Mouse (Mus musculus): Measurements from ENCODE around the gene Gns. TPM values are rescaled to one million over a fixed set of nuclear protein-coding genes. Genes with fewer than 3 reads are reported as not detected.
A peak's percentile ranks its signal among the peaks of the same experiment; 100 is the strongest.

Gene Gns
- total and polyA plus RNA-seq, 2 experiments from 2014 or later: 39.5 to 87.5 TPM

DNA sequence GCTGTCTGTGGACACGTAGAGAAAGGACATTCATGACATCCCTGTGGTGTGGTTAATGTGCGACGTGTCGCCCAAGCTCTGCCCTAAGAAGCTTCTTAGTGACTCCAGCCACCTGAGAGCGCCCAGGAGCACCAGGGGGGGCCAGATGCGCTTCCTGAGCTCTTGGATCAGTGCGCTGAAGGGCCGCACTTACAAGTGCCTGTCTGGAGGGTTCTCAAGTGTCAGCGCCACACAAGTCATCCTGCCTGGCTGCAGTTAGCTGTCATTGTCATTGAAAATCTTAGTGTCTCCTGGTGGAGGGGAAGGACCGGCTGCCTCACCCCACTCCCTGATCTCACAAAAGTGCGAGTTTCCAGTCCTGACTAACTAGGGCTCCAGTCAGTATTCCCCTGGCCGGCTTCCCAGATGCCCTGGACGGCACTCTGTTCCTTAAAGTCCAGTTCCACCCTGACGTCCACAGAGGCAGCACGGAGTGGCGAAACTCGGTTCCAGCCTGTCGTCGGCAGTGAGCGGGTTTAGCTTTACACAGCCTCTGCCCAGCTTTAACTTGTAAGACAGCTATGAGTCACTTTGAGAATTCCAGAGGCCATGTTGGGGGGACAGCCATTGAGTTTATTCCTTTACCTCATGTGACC lies 30.8 kb downstream of the Gns start:
- Histone ChIP-seq H3K27ac (no peak overlapping the region), H3K9me3 (ENCODE audit: low read length) (no peaks in the 10 kb centered on the region), H3K27me3 (ENCODE audit: insufficient read depth, low read length) (no peaks in the 10 kb centered on the region), H3K4me3 (ENCODE audit: low read length) (no peak overlapping the region), H3K9ac (replicated peaks; ENCODE audit: low read length) (no peak overlapping the region), H3K4me1 (ENCODE audit: insufficient read depth, low read length) (no peaks in the 10 kb centered on the region), H3K36me3 (ENCODE audit: insufficient read depth, low read length) (peaks cover 49% of the 10 kb centered on the region), H3K4me2 (ENCODE audit: low read depth, low read length) (no peak overlapping the region)
- DNase-seq (ENCODE audit: low spot score) (no peak), ATAC-seq (no peak)
- WGBS: 84% methylated on average over 20 of the region's 20 CpGs
- no peak for TF ChIP-seq CTCF (IDR thresholded peaks at IDR 0.05; ENCODE audit: low read depth)

DNA sequence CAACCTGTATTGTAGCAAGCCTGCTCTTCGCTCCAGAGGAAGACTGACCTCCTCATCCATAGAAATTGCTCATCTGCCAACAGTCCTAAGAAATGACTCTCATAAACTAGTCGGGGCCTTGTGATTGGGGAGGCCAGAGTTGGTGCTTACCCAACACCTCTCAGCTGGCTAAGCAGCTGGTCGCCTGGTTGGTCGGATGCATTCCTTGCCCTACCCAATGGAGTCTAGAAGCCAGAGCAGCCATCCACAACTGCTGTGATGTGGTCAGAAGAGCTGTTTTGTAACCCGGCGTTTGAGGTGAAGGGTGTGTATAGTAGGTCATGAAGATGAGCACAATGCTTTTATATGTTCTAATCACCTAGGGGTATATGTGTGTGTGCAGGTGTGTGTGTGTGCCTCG lies 33.7 kb downstream of the Gns start:
- H3K27ac ChIP-seq: no peak overlapping the region
- H3K9ac ChIP-seq (replicated peaks; ENCODE audit: low read length): no peak overlapping the region
- no peaks in the 10 kb centered on the region for H3K4me1 ChIP-seq (ENCODE audit: insufficient read depth, low read length)
- WGBS: 92% methylated on average over 7 of the region's 7 CpGs
- H3K27me3 ChIP-seq (ENCODE audit: insufficient read depth, low read length): no peaks in the 10 kb centered on the region
- ATAC-seq (no peak), DNase-seq (ENCODE audit: low spot score) (no peak)
- no peaks in the 10 kb centered on the region for H3K9me3 ChIP-seq (ENCODE audit: low read length)
- peaks cover 23% of the 10 kb centered on the region; the same call in 1 of the 2 replicates for H3K36me3 ChIP-seq (ENCODE audit: insufficient read depth, low read length)
- no peak for TF ChIP-seq CTCF (IDR thresholded peaks at IDR 0.05; ENCODE audit: low read depth)
- H3K4me3 ChIP-seq (ENCODE audit: low read length): no peak overlapping the region
- no peak overlapping the region for H3K4me2 ChIP-seq (ENCODE audit: low read depth, low read length)

DNA sequence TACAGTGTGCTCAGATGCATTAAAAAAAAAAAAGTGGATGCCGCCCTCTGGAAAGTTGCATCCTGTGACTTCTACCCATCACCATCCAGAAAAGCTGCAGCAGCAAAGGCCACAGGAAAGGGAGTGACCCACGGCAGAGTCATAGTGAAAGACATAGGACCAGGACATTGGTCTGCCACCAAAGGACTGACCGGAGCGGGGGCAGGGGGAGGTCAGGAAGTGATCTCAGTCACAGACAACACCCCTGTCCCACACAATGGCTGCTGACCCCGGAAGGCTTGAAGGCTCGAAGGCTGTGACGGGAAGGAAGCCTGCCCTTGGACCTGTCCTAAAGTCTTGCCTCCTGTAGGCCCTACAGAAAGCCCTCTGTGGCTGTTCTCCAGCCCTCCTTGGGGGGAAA lies 36.1 kb downstream of the Gns start:
- no peak for DNase-seq (ENCODE audit: low spot score)
- 76% methylated on average over 7 of the region's 7 CpGs for WGBS
- Histone ChIP-seq H3K4me3 (ENCODE audit: low read length) (no peak overlapping the region), H3K27me3 (ENCODE audit: insufficient read depth, low read length) (no peaks in the 10 kb centered on the region), H3K9ac (replicated peaks; ENCODE audit: low read length) (no peak overlapping the region), H3K4me2 (ENCODE audit: low read depth, low read length) (no peak overlapping the region), H3K36me3 (ENCODE audit: insufficient read depth, low read length) (0 out of 2 replicates have a peak, but pooled peaks cover 6% of the 10 kb centered on the region), H3K4me1 (ENCODE audit: insufficient read depth, low read length) (no peaks in the 10 kb centered on the region), H3K27ac (no peak overlapping the region), H3K9me3 (ENCODE audit: low read length) (no peaks in the 10 kb centered on the region)
- ATAC-seq: no peak
- no peak for TF ChIP-seq CTCF (IDR thresholded peaks at IDR 0.05; ENCODE audit: low read depth)

DNA sequence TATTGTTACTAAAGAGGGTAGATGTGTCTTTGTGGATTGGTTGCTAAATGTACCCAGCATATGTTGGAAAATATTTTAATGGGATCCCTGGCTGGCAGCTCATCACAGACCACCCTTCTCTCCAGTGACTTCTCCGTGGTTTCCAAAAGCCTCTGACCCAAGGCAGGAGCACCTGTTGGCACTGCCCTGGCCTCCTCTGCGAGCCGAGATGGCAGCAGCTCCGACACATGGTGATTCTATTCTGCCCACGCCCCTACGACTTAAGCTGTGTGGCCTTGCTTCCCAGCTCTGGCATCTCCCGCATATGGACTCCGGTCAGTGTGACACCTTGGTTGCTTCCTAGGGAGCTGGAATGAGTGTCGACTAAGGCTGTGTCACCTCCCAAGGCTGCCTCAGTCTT lies 38.2 kb downstream of the Gns start:
- Histone ChIP-seq H3K27ac (no peak overlapping the region), H3K36me3 (ENCODE audit: insufficient read depth, low read length) (no peaks in the 10 kb centered on the region), H3K4me3 (ENCODE audit: low read length) (no peak overlapping the region), H3K4me1 (ENCODE audit: insufficient read depth, low read length) (no peaks in the 10 kb centered on the region), H3K9me3 (ENCODE audit: low read length) (no peaks in the 10 kb centered on the region), H3K4me2 (ENCODE audit: low read depth, low read length) (no peak overlapping the region), H3K27me3 (ENCODE audit: insufficient read depth, low read length) (no peaks in the 10 kb centered on the region), H3K9ac (replicated peaks; ENCODE audit: low read length) (no peak overlapping the region)
- DNase-seq (ENCODE audit: low spot score) (no peak), ATAC-seq (no peak)
- no peak for TF ChIP-seq CTCF (IDR thresholded peaks at IDR 0.05; ENCODE audit: low read depth)
- WGBS: 64% methylated on average over 9 of the region's 9 CpGs

DNA sequence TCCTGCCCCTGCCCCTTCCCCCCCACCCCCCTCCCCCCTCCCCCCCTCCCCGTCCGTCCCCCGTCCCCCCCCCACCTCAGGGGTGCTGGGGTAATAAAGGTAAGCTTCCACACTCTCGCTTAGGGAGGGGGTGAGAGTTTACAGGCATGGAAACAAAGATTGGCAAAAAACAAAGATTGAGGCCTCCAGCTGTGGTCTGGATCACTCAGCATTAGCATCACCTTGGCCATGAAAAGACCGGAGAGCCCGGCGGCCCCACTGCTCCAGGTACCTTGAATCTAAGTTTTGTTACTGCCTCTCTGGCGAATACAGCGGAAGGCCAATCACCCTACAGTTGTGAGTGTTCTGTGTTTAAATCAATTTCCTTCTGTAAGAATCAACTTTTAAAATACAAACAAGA lies 39.1 kb downstream of the Gns start:
- ATAC-seq: no peak

DNA sequence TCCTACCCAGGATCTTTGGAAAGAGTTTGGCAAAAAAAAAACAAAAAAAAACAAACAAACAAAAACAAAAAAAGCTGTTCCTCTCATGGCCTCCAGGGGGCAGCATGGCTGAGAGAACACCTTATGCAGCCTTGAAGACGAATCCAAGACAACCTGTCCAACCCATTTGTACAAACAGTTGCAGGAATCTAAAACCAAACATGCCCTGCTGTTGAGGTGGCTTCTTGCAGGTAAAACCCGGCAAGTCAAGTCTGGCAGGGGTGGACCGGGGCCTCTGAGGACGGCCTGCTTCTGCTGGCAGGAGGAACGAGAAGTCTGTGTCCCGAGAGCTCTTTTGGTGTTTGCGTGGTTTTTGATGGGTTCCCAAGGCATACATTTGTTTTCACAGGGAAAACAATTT lies 44.8 kb downstream of the Gns start:
- Histone ChIP-seq H3K27me3 (ENCODE audit: insufficient read depth, low read length) (no peaks in the 10 kb centered on the region), H3K36me3 (ENCODE audit: insufficient read depth, low read length) (peaks cover 4% of the 10 kb centered on the region; the same call in 1 of the 2 replicates), H3K4me2 (ENCODE audit: low read depth, low read length) (no peak overlapping the region), H3K4me3 (ENCODE audit: low read length) (no peak overlapping the region), H3K27ac (no peak overlapping the region), H3K9me3 (ENCODE audit: low read length) (no peaks in the 10 kb centered on the region), H3K9ac (replicated peaks; ENCODE audit: low read length) (no peak overlapping the region), H3K4me1 (ENCODE audit: insufficient read depth, low read length) (no peaks in the 10 kb centered on the region)
- peak; percentile 73 for DNase-seq (ENCODE audit: low spot score)
- 73% methylated on average over 7 of the region's 7 CpGs for WGBS
- no peak for ATAC-seq
- TF ChIP-seq CTCF (IDR thresholded peaks at IDR 0.05; ENCODE audit: low read depth): peak; percentile 89

More for the DNA sequence above, 39.1 kb downstream of the Gns start:
- H3K4me3 ChIP-seq (ENCODE audit: low read length): no peak overlapping the region
- no peaks in the 10 kb centered on the region for H3K36me3 ChIP-seq (ENCODE audit: insufficient read depth, low read length)
- no peaks in the 10 kb centered on the region for H3K9me3 ChIP-seq (ENCODE audit: low read length)
- no peak overlapping the region for H3K4me2 ChIP-seq (ENCODE audit: low read depth, low read length)
- H3K4me1 ChIP-seq (ENCODE audit: insufficient read depth, low read length): no peaks in the 10 kb centered on the region
- 64% methylated on average over 6 of the region's 9 CpGs for WGBS
- no peak for TF ChIP-seq CTCF (IDR thresholded peaks at IDR 0.05; ENCODE audit: low read depth)
- H3K9ac ChIP-seq (replicated peaks; ENCODE audit: low read length): no peak overlapping the region
- H3K27ac ChIP-seq: no peak overlapping the region
- no peak for DNase-seq (ENCODE audit: low spot score)
- no peaks in the 10 kb centered on the region for H3K27me3 ChIP-seq (ENCODE audit: insufficient read depth, low read length)

DNA sequence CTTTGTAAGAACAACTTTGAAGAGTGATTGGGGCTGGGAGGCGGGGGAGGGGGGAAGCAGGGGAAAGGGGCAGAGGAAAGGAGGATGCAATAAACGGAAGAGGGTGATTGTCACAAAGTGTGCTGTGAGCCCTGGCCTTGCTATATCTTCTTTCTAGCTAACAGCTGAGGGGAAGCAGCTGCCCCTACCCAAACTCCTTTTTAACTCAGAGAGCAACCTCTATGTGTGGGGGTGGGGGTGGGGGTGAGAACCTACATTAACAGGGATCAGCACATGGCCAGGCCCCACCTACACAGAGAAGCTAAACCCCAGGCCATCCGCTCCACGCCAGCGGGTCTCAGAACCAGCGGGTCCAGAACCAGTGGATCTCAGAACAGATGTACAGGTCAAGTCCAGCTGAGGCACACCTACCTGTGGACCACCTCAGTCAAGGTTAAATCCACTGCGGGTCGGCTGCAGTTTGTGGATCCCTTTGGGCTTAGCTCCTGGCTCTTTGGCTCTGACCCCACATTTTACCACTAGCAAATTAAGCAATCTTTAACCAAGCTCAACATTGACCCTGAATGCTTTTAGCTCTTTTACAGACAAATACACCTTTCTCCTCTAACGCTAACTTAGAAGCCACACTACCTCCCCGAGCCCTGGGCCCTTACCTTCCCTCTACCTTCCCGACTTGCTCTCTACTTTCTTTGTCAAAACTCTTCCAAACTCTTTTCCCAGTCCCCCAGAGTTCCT lies 47.0 kb downstream of the Gns start:
- 93% methylated on average over 11 of the region's 11 CpGs for WGBS
- H3K27ac ChIP-seq: no peak overlapping the region

More for the DNA sequence above, 47.0 kb downstream of the Gns start:
- no peaks in the 10 kb centered on the region for H3K27me3 ChIP-seq (ENCODE audit: insufficient read depth, low read length)
- H3K4me1 ChIP-seq (ENCODE audit: insufficient read depth, low read length): no peaks in the 10 kb centered on the region
- DNase-seq (ENCODE audit: low spot score) (no peak), ATAC-seq (no peak)
- H3K4me2 ChIP-seq (ENCODE audit: low read depth, low read length): no peak overlapping the region
- H3K4me3 ChIP-seq (ENCODE audit: low read length): no peak overlapping the region
- H3K9ac ChIP-seq (replicated peaks; ENCODE audit: low read length): no peak overlapping the region
- no peak for TF ChIP-seq CTCF (IDR thresholded peaks at IDR 0.05; ENCODE audit: low read depth)
- peaks cover 4% of the 10 kb centered on the region; the same call in 1 of the 2 replicates for H3K36me3 ChIP-seq (ENCODE audit: insufficient read depth, low read length)
- H3K9me3 ChIP-seq (ENCODE audit: low read length): no peaks in the 10 kb centered on the region

Measured in hindbrain, postnatal 0 days (tissue).